Mouse (Mus musculus): ENCODE measurements around the gene Rap1gap2. TPM values are rescaled to one million over a fixed set of nuclear protein-coding genes. Genes with fewer than 3 reads are reported as not detected.

Rap1gap2 gene
- polyA plus RNA-seq, 1 experiment from 2014 or later: 3.8 TPM

DNA sequence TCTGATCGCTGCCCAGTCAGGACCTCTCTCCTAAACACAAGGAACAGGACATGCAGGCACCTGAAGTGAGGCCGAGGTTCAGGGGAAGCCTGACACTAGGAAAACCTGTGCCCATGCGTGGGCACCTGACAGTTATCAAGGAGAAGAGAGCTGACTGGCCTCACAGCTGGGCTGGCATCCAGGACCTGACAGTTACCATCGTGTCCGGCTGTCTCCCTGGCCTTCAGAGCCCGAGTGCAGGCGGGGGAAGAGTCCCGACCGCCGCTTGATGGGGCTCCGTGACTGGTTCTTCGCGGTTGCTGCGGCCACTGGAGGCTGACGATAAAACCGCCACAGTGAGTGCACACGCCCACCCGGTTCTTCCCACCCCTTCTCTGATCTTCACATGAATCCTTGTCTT lies 215.1 kb downstream of the Rap1gap2 start:
- peaks cover 13% of the 10 kb centered on the region for H3K4me1 ChIP-seq (replicated peaks)
- WGBS: 73% methylated on average over 18 of the region's 18 CpGs
- no peaks in the 10 kb centered on the region for H3K9me3 ChIP-seq (replicated peaks)
- no peak overlapping the region for H3K4me3 ChIP-seq
- no peak overlapping the region for H3K9ac ChIP-seq
- ATAC-seq (replicated peaks; ENCODE audit: insufficient number of reproducible peaks, insufficient read depth, low FRiP score, low read depth): no peak
- H3K36me3 ChIP-seq: no peaks in the 10 kb centered on the region
- H3K27me3 ChIP-seq: no peaks in the 10 kb centered on the region
- no peak overlapping the region for H3K4me2 ChIP-seq
- H3K27ac ChIP-seq: no peak overlapping the region

DNA sequence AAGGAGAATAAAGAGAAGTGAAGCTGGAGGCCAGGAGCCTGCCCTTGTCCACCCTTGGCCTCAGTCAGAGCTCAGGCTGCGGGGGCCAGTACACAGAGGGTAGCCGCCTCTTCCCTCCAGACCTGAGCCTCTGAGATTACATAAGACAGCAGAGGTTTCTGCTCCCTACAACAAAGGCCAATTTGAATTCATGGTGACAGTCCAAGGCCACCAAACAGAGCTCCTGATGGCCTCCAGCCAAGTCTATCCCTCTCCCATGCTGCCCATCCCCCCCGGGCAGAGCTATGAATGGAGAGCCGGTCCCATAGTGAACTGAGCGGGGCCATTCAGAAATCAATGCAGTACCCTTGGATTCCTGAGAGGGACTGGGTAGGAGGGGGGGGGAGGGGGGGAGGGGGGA lies 217.2 kb downstream of the Rap1gap2 start:
- Histone ChIP-seq H3K4me2 (no peak overlapping the region), H3K27ac (no peak overlapping the region), H3K4me3 (no peak overlapping the region), H3K36me3 (no peaks in the 10 kb centered on the region), H3K9me3 (replicated peaks) (no peaks in the 10 kb centered on the region), H3K9ac (no peak overlapping the region), H3K27me3 (no peaks in the 10 kb centered on the region), H3K4me1 (replicated peaks) (peaks cover 13% of the 10 kb centered on the region)
- WGBS: 57% methylated on average over 5 of the region's 5 CpGs
- peak; percentile 44; the same call in 1 of the 2 replicates for ATAC-seq (replicated peaks; ENCODE audit: insufficient number of reproducible peaks, insufficient read depth, low FRiP score, low read depth)

DNA sequence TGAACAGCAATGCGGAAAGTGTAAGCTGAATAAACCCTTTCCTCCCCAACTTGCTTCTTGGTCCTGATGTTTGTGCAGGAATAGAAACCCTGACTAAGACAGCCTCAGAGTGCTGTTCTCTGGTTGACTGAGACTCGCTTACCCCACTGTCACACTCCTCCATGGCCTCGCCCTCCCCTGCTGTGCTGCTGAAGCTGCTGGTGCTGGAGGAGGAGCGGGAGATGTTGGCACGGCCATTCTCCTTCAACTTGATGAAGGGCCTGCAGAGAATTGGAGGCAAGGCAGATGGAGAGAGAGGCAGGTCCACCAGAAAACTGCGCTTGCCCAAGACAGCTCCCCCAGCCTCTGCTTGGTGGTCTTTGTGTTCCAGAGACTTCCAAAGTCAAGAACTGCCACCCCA lies 217.8 kb downstream of the Rap1gap2 start:
- no peak overlapping the region for H3K4me3 ChIP-seq
- no peak overlapping the region for H3K4me2 ChIP-seq
- no peak for ATAC-seq (replicated peaks; ENCODE audit: insufficient number of reproducible peaks, insufficient read depth, low FRiP score, low read depth)
- 72% methylated on average over 6 of the region's 6 CpGs for WGBS
- H3K4me1 ChIP-seq (replicated peaks): peaks cover 13% of the 10 kb centered on the region
- H3K9ac ChIP-seq: no peak overlapping the region
- no peak overlapping the region for H3K27ac ChIP-seq
- H3K36me3 ChIP-seq: no peaks in the 10 kb centered on the region
- H3K9me3 ChIP-seq (replicated peaks): no peaks in the 10 kb centered on the region
- H3K27me3 ChIP-seq: no peaks in the 10 kb centered on the region

DNA sequence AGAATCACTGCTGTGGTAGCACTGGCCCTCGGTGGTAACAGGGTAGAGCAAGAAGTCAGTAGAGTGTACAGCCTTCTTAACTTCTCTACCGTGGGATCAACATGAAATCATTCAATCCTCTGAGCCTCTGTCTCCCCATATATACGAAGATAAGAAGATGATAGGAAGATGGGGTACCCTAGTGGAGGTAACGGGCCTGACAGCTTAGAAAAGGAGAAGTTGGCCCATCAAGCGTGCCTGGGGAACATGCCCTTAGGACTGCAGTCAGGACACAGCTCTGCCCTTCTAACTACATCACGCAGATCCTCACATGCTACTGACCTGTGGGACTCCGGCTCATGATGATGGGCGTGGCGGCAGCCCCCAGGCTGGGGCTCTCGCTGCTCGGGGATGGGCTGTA lies 218.8 kb downstream of the Rap1gap2 start:
- Histone ChIP-seq H3K9me3 (replicated peaks) (no peaks in the 10 kb centered on the region), H3K27ac (no peak overlapping the region), H3K27me3 (no peaks in the 10 kb centered on the region), H3K4me3 (no peak overlapping the region), H3K4me1 (replicated peaks) (peaks cover 19% of the 10 kb centered on the region), H3K36me3 (no peaks in the 10 kb centered on the region), H3K9ac (no peak overlapping the region), H3K4me2 (no peak overlapping the region)
- no peak for ATAC-seq (replicated peaks; ENCODE audit: insufficient number of reproducible peaks, insufficient read depth, low FRiP score, low read depth)
- 86% methylated on average over 11 of the region's 11 CpGs for WGBS

DNA sequence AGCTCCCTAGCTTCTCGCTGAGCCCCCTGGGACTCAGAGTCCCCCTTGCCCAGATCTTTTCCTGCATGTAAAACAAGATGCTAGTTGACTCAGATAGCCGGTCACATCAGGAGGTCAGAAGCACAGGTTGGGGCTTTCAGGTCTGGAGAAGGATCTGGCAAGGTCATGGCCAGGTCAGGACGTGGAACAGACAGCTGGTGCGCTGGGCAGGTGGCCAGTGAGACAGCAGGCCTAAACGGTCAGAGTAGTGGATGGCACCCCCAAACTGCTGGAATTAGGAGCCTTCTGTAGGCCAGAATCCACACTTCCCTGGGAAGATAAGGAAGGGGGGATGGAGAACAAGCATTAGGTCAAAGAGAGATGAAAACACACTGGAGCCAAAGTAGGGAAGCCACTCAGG lies 223.5 kb downstream of the Rap1gap2 start:
- Histone ChIP-seq H3K36me3 (no peaks in the 10 kb centered on the region), H3K27ac (no peak overlapping the region), H3K27me3 (no peaks in the 10 kb centered on the region), H3K9me3 (replicated peaks) (no peaks in the 10 kb centered on the region), H3K4me1 (replicated peaks) (peaks cover 18% of the 10 kb centered on the region), H3K4me3 (no peak overlapping the region), H3K4me2 (no peak overlapping the region), H3K9ac (no peak overlapping the region)
- 62% methylated on average over 5 of the region's 5 CpGs for WGBS
- no peak for ATAC-seq (replicated peaks; ENCODE audit: insufficient number of reproducible peaks, insufficient read depth, low FRiP score, low read depth)

DNA sequence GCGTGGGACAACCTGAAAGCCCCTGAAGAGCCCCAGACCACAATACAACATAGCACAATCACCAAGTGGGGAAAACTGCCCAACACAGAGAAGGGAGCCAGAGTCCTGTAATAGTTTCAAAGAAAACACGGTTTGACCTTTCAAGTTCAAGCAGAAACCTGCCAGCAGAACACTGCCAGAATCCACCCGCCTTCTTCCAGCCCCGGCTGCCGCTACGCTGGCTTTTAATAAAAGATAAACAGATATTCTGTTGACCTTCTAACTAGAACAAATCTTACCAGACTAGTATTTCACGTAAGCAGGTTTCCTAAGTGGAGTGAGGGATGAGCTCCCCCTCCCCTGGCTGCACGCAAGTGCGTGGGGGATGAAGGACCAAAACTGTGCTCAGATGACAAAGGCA lies 225.0 kb downstream of the Rap1gap2 start:
- Histone ChIP-seq H3K27me3 (no peaks in the 10 kb centered on the region), H3K36me3 (no peaks in the 10 kb centered on the region), H3K9ac (no peak overlapping the region), H3K4me2 (no peak overlapping the region), H3K9me3 (replicated peaks) (no peaks in the 10 kb centered on the region), H3K4me3 (no peak overlapping the region), H3K27ac (peak overlapping the region; percentile 55), H3K4me1 (replicated peaks) (peaks cover 18% of the 10 kb centered on the region)
- WGBS: 51% methylated on average over 9 of the region's 9 CpGs
- ATAC-seq (replicated peaks; ENCODE audit: insufficient number of reproducible peaks, insufficient read depth, low FRiP score, low read depth): no peak

DNA sequence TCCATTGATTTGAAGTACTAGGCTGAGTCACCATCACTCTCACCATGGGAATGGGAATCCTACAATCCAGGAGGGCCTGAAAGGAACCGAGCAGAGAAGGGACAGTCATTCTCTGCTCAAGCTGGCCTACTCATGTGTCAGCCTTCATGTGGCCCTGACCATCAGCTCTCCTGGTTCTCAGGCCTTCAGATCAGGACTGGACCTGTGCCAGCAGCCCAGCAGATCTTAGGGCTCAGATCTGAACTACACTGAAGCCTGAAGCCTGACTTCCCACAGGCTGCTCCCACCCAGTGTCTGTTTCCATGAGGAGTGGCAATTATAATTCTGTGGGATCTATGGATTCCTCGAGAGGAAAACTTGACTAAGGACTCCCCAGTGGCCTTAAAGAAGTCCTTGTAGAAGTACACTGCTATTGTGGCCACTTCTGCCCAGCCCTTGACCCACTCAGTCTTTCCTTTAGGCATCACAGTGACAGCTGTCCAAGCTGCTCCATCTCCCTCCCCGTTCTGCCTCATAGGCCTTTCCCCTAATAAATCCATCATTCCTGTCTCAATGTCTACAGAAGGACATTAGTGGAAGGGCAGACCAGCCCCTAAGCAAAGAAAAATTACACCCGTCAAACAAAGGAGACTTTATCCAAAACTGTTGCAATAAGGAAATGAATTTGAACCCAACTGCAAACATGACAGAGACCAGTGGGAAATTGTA lies 231.4 kb downstream of the Rap1gap2 start:
- no peak for ATAC-seq (replicated peaks; ENCODE audit: insufficient number of reproducible peaks, insufficient read depth, low FRiP score, low read depth)
- H3K4me1 ChIP-seq (replicated peaks): no peaks in the 10 kb centered on the region
- no peak overlapping the region for H3K4me3 ChIP-seq
- no peak overlapping the region for H3K4me2 ChIP-seq
- 61% methylated on average over 4 of the region's 4 CpGs for WGBS
- H3K9me3 ChIP-seq (replicated peaks): no peaks in the 10 kb centered on the region
- H3K27me3 ChIP-seq: no peaks in the 10 kb centered on the region
- no peaks in the 10 kb centered on the region for H3K36me3 ChIP-seq
- no peak overlapping the region for H3K27ac ChIP-seq
- no peak overlapping the region for H3K9ac ChIP-seq

DNA sequence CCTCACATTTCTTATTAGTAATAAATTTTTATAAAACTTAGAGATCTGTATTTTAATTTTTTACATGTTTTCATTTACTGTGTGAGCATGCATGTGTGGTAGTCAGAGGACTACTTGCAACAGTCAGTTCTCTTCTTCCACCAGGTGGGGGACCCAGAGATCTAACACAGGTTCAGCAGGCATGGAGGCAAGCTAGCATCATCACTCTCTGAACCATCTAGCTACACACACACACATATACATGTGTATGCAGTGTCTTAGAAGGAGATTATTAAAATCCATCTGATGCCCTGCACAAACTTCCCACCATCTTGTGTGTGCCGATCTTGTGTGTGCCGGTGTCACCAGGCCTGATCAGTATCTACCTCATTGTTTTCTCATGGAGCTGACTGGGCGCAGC lies 233.9 kb downstream of the Rap1gap2 start:
- Histone ChIP-seq H3K27ac (no peak overlapping the region), H3K4me3 (no peak overlapping the region), H3K9me3 (replicated peaks) (no peaks in the 10 kb centered on the region), H3K9ac (no peak overlapping the region), H3K4me1 (replicated peaks) (no peaks in the 10 kb centered on the region), H3K4me2 (no peak overlapping the region), H3K36me3 (no peaks in the 10 kb centered on the region), H3K27me3 (no peaks in the 10 kb centered on the region; the same call in 1 of the 2 replicates)
- 82% methylated on average over 3 of the region's 3 CpGs for WGBS
- no peak for ATAC-seq (replicated peaks; ENCODE audit: insufficient number of reproducible peaks, insufficient read depth, low FRiP score, low read depth)

DNA sequence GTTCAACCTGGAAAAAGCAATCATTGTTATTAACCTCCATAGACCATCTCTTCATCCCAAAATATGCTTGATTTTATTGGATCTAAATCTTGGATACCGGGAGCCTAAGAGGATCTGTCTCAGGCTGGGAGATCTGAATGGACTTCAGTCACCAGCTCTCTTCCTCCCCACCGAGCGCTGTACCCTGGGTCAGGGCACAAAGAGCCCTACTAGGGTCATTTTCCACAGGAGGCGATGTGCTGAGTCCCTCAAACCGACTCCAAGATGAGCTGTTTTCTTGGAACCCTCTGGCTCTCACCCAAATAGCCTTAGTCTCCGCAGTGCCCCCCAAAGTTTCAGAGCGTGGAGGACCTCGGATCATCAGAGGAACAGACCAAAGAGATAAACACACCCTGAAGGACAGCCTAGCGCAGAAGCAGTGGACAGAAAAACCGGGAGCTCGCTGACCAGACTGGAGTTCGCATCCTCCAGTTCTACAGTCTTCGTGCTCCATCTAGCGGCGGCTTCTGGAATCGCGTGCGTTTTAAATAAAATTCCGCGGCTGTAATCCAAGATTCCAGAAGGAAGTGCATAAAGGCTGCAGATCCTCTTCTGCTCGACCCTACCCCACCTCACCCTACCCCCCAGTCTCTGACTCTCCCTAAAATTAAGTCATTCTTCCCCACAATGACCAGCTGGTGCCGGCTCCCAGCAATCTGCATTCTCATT lies 239.2 kb downstream of the Rap1gap2 start:
- no peaks in the 10 kb centered on the region for H3K4me1 ChIP-seq (replicated peaks)
- H3K27ac ChIP-seq: no peak overlapping the region
- 13% methylated on average over 22 of the region's 22 CpGs for WGBS
- H3K27me3 ChIP-seq: peaks cover 15% of the 10 kb centered on the region
- ATAC-seq (replicated peaks; ENCODE audit: insufficient number of reproducible peaks, insufficient read depth, low FRiP score, low read depth): no peak
- H3K4me2 ChIP-seq: no peak overlapping the region
- no peaks in the 10 kb centered on the region for H3K36me3 ChIP-seq
- no peaks in the 10 kb centered on the region for H3K9me3 ChIP-seq (replicated peaks)
- no peak overlapping the region for H3K9ac ChIP-seq
- no peak overlapping the region for H3K4me3 ChIP-seq

DNA sequence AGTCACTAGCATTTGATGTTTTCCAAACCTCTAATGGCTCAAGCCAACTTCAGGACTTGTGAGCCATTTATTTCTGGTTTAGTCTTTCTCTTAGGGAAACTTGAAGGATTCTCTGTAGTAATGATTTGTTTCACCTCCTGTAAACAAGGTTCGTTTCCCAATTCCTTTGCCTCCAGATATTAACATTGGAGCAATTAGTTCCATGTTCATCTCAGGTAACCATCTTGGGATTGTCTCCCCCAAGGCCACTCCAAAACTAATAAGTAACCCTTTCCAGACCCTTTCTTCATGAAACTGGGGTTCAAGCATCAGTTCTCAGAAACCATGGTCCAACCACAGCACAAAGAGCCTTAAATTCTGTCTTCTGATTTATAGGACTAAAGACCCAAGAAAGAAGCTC lies 248.9 kb downstream of the Rap1gap2 start, which contains the start of gene Olfr412:
Gene Olfr412 (plus strand): TSS at position 301 of the 400 bp plus-strand sequence.
- WGBS: 71% methylated on average over 1 of the region's 1 CpGs
- no peak within 1 kb of the TSS for H3K27ac ChIP-seq
- ATAC-seq (replicated peaks; ENCODE audit: insufficient number of reproducible peaks, insufficient read depth, low FRiP score, low read depth): no peak

DNA sequence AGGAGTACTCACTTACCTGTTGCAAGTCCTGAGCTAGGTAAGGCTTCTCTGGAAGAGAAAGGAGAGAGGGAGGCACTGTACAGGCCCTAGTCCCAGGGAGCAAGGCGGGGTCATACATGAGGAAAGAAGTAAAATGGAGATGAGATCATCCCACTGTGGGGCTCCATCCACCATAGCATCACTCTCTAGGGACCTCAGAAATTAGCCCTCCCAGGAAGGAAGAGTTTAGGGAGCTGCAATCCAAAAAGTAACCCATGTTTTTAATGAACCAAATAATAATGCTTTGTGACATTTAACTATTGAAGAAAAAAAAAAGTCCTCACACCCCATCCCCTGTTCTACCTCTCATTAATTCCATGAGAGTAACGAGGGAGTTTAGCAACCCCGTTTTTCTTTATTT lies 258.2 kb downstream of the Rap1gap2 start, which contains the start of gene Olfr411:
Gene Olfr411 (minus strand): TSS at position 101 of the 400 bp plus-strand sequence.
- Histone ChIP-seq H3K4me1 (replicated peaks) (no peaks in the 10 kb centered on the region), H3K4me2 (no peak within 1 kb of the TSS), H3K4me3 (no peak within 1 kb of the TSS), H3K27ac (no peak within 1 kb of the TSS), H3K36me3 (no peaks in the 10 kb centered on the region), H3K9ac (no peak within 1 kb of the TSS), H3K9me3 (replicated peaks) (no peaks in the 10 kb centered on the region), H3K27me3 (no peaks in the 10 kb centered on the region)
- WGBS: 75% methylated on average over 3 of the region's 3 CpGs
- ATAC-seq (replicated peaks; ENCODE audit: insufficient number of reproducible peaks, insufficient read depth, low FRiP score, low read depth): no peak

More for the DNA sequence above, 248.9 kb downstream of the Rap1gap2 start, which contains the start of gene Olfr412:
- no peaks in the 10 kb centered on the region for H3K36me3 ChIP-seq
- no peak within 1 kb of the TSS for H3K4me3 ChIP-seq
- no peak within 1 kb of the TSS for H3K4me2 ChIP-seq
- H3K27me3 ChIP-seq: no peaks in the 10 kb centered on the region
- no peaks in the 10 kb centered on the region for H3K9me3 ChIP-seq (replicated peaks)
- H3K4me1 ChIP-seq (replicated peaks): no peaks in the 10 kb centered on the region
- H3K9ac ChIP-seq: no peak within 1 kb of the TSS
